In the genomic region with DNA sequence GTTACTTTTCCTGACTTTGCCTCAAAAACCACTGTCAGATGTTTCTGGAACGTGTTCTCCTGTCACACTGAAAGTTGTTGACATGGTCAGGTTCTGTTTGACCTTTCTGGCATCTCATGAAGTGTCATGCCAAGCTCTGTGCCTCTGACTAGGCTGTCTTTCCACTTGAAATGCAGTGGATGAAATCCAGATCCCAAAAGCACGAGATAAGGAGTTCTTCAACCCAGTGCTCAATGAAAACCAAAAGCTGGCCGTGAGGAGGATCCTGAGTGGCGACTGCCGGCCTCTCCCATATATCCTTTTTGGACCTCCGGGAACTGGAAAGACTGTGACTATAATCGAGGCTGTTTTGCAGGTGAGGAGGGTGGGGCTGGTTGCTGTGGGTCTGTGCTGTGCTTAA, we compare ENCODE assay signal across 31 mouse cellular contexts. TPM values are rescaled to one million over a fixed set of nuclear protein-coding genes. Genes with fewer than 3 reads are reported as not detected.
DNase-seq lines count a peak whose midpoint lies in the region; ATAC-seq and TF ChIP-seq lines count a peak whose summit lies in the region.
"Had no signal": no experiment of that assay in that cellular context is flagged by ENCODE, and none has a peak within 500 bp of the region (broad histone marks: within the 10 kb centered on the region; RNA-seq: fewer than 3 reads in every experiment).

No protein-coding gene starts in this region.

- no peak overlapping the region for H3K9ac ChIP-seq in liver, adult 2 months (ENCODE audit: low read depth, low read length)
- H3K9ac ChIP-seq in liver, postnatal 0 days (replicated peaks), result no peak overlapping the region
- H3K9ac ChIP-seq in heart, embryonic 13.5 days, result peak overlapping the region; percentile 76
- H3K9ac ChIP-seq: forebrain, embryonic 12.5 days; hindbrain, embryonic 13.5 days; limb, embryonic 15.5 days; liver, embryonic 15.5 days; midbrain, embryonic 15.5 days; neural tube, embryonic 12.5 days had no signal

- ATAC-seq in liver, postnatal 0 days, result no peak
- peak; percentile 38; the same call in 1 of the 2 replicates for ATAC-seq in heart, embryonic 13.5 days (ENCODE audit: extremely low read depth, insufficient number of reproducible peaks, low FRiP score, low TSS enrichment)
- ATAC-seq: CD4-positive, CD25-positive, alpha-beta regulatory T cell, adult 4 months; lung, postnatal 0 days; midbrain, embryonic 15.5 days had no signal

- H3K4me2 ChIP-seq in liver, postnatal 0 days (ENCODE audit: low read depth, low read length), result no peak overlapping the region
- peak overlapping the region; percentile 67 for H3K4me2 ChIP-seq in heart, embryonic 13.5 days
- H3K4me2 ChIP-seq: forebrain, embryonic 12.5 days; hindbrain, embryonic 13.5 days; limb, embryonic 15.5 days; liver, embryonic 15.5 days; midbrain, embryonic 15.5 days; neural tube, embryonic 12.5 days had no signal

- H3K4me3 ChIP-seq in liver, adult 2 months (ENCODE audit: insufficient read depth, low read depth, low read length), result no peak overlapping the region
- H3K4me3 ChIP-seq in liver, postnatal 0 days (ENCODE audit: low read depth, low read length), result no peak overlapping the region
- H3K4me3 ChIP-seq in heart, embryonic 13.5 days, result peak overlapping the region; percentile 45
- no peak overlapping the region for H3K4me3 ChIP-seq in kidney, adult 2 months (ENCODE audit: insufficient read depth, low read depth, low read length)
- H3K4me3 ChIP-seq: forebrain, embryonic 12.5 days; hindbrain, embryonic 13.5 days; limb, embryonic 15.5 days; liver, embryonic 15.5 days; midbrain, embryonic 15.5 days; neural tube, embryonic 12.5 days had no signal

- TF ChIP-seq POLR2A in liver, adult 2 months (IDR thresholded peaks at IDR 0.05; ENCODE audit: extremely low read depth, insufficient read depth, low read length), result no peak
- TF ChIP-seq POLR2A in kidney, adult 2 months (IDR thresholded peaks at IDR 0.05; ENCODE audit: low read depth, low read length), result no peak

- 60% methylated on average over 7 of the region's 7 CpGs for WGBS in liver, adult 2 months
- WGBS in liver, postnatal 0 days (ENCODE audit: insufficient replicate concordance), result 56% methylated on average over 7 of the region's 7 CpGs
- 13% methylated on average over 7 of the region's 7 CpGs for WGBS in heart, embryonic 13.5 days
- 78% methylated on average over 7 of the region's 7 CpGs for WGBS in kidney, adult 2 months

- intact Hi-C loops in heart, postnatal 14 days (cut with DNase I), result no loop called here

- no peaks in the 10 kb centered on the region for H3K36me3 ChIP-seq in liver, adult 2 months (ENCODE audit: control insufficient read depth, insufficient read depth, low read length)
- H3K36me3 ChIP-seq in liver, postnatal 0 days (replicated peaks; ENCODE audit: insufficient read depth, low read length), result no peaks in the 10 kb centered on the region
- H3K36me3 ChIP-seq in heart, embryonic 13.5 days, result peaks cover 7% of the 10 kb centered on the region
- no peaks in the 10 kb centered on the region for H3K36me3 ChIP-seq in kidney, adult 2 months (ENCODE audit: control insufficient read depth, insufficient read depth, low read length)
- H3K36me3 ChIP-seq: forebrain, embryonic 12.5 days; hindbrain, embryonic 13.5 days; limb, embryonic 15.5 days; liver, embryonic 15.5 days; midbrain, embryonic 15.5 days; neural tube, embryonic 12.5 days had no signal

- H3K79me2 ChIP-seq in liver, adult 2 months (ENCODE audit: control insufficient read depth, insufficient read depth, low read length), result no peaks in the 10 kb centered on the region

- peak; percentile 10 for DNase-seq in liver, adult 2 months (ENCODE audit: extremely low read depth, low read depth, low spot score)
- DNase-seq in liver, postnatal 0 days, result no peak
- DNase-seq in heart, postnatal 14 days, result peak; percentile 18 to 41
- no peak for DNase-seq in embryo, embryonic 10.5 days (ENCODE audit: low spot score)
- no peak for DNase-seq in thymus, postnatal 14 days
- no peak for DNase-seq in kidney, adult 2 months
- DNase-seq: cerebellum, adult 11 months; cerebellum, postnatal 10 days; kidney, adult 11 months; layer of hippocampus, adult 9-11 months; left cerebral cortex, postnatal 4 days; retina, postnatal 1 day; right cerebral cortex, postnatal 25 days; thymus, postnatal 25 days had no signal

- TF ChIP-seq EP300 in liver, postnatal 0 days (IDR thresholded peaks at IDR 0.05; ENCODE audit: low read depth), result no peak

- H3K4me1 ChIP-seq in liver, adult 2 months (ENCODE audit: control insufficient read depth, insufficient read depth, low read length), result no peaks in the 10 kb centered on the region
- H3K4me1 ChIP-seq in liver, postnatal 0 days (ENCODE audit: insufficient read depth), result no peaks in the 10 kb centered on the region
- peaks cover 28% of the 10 kb centered on the region for H3K4me1 ChIP-seq in heart, embryonic 13.5 days
- no peaks in the 10 kb centered on the region for H3K4me1 ChIP-seq in kidney, adult 2 months (ENCODE audit: control insufficient read depth, insufficient read depth, low read length)
- H3K4me1 ChIP-seq: forebrain, embryonic 12.5 days; hindbrain, embryonic 13.5 days; limb, embryonic 15.5 days; liver, embryonic 15.5 days; midbrain, embryonic 15.5 days; neural tube, embryonic 12.5 days had no signal

- no peaks in the 10 kb centered on the region for H3K9me3 ChIP-seq in liver, postnatal 0 days (ENCODE audit: low read length)
- no peaks in the 10 kb centered on the region for H3K9me3 ChIP-seq in heart, embryonic 13.5 days
- H3K9me3 ChIP-seq: forebrain, embryonic 12.5 days; hindbrain, embryonic 13.5 days; limb, embryonic 15.5 days; liver, embryonic 15.5 days; midbrain, embryonic 15.5 days; neural tube, embryonic 12.5 days had no signal

- H3K27me3 ChIP-seq in liver, adult 2 months (ENCODE audit: control insufficient read depth, insufficient read depth, low read length), result no peaks in the 10 kb centered on the region
- H3K27me3 ChIP-seq in liver, postnatal 0 days (ENCODE audit: insufficient read depth, low read length), result no peaks in the 10 kb centered on the region
- no peaks in the 10 kb centered on the region for H3K27me3 ChIP-seq in heart, embryonic 13.5 days (replicated peaks)
- no peaks in the 10 kb centered on the region for H3K27me3 ChIP-seq in kidney, adult 2 months (replicated peaks; ENCODE audit: control insufficient read depth, insufficient read depth, low read length)
- H3K27me3 ChIP-seq: forebrain, embryonic 12.5 days; hindbrain, embryonic 13.5 days; limb, embryonic 15.5 days; liver, embryonic 15.5 days; midbrain, embryonic 15.5 days; neural tube, embryonic 12.5 days had no signal

- no peak overlapping the region for H3K27ac ChIP-seq in liver, adult 2 months (replicated peaks; ENCODE audit: insufficient read depth, low read depth, low read length)
- no peak overlapping the region for H3K27ac ChIP-seq in liver, postnatal 0 days (ENCODE audit: low read depth)
- peak overlapping the region; percentile 96 for H3K27ac ChIP-seq in heart, embryonic 13.5 days (replicated peaks)
- no peak overlapping the region for H3K27ac ChIP-seq in kidney, adult 2 months (ENCODE audit: insufficient read depth, low read depth, low read length)
- H3K27ac ChIP-seq: forebrain, embryonic 12.5 days; hindbrain, embryonic 13.5 days; kidney, postnatal 0 days; limb, embryonic 15.5 days; liver, embryonic 15.5 days; macrophage; midbrain, embryonic 15.5 days; neural tube, embryonic 12.5 days had no signal

- TF ChIP-seq CTCF in liver, adult 2 months (IDR thresholded peaks at IDR 0.05; ENCODE audit: low read depth, low read length), result no peak
- no peak for TF ChIP-seq CTCF in liver, postnatal 0 days (IDR thresholded peaks at IDR 0.05; ENCODE audit: low read depth)
- no peak for TF ChIP-seq CTCF in kidney, adult 2 months (conservative IDR thresholded peaks at IDR 0.05; ENCODE audit: insufficient read depth, insufficient read length, low read depth, low read length)

RNA-seq across cellular contexts. Expression of gene Mov10l1, which starts 37.4 kb away (rescaled TPM):
- total RNA-seq in liver, adult 2 months (2014; rRNA removed), result not detected in 2 replicates
- not detected in 2 replicates for polyA plus RNA-seq in liver, adult 2 months (2012; rRNA removed)
- polyA plus RNA-seq in liver, postnatal 0 days (2015; fragmentation: Nextera tagmentation; extraction: Ambion mirVana), result not detected in 2 replicates
- polyA plus RNA-seq in heart, embryonic 13.5 days (2015; fragmentation: Nextera tagmentation; extraction: Ambion mirVana), result 62.8 and 67.4 TPM in 2 replicates
- 10 to 100 TPM; 72.2 to 81.8 TPM for total RNA-seq in heart, postnatal 14 days (2021)
- polyA plus RNA-seq in kidney, adult 2 months (2012; rRNA removed), result 0.06 TPM in 1 of 2 replicates, not detected in the other
- total RNA-seq: adrenal gland, adult 18-20 months; gastrocnemius, adult 8-10 months; left cerebral cortex, adult 18-20 months had no signal
- polyA plus RNA-seq: CD4-positive, CD25-positive, alpha-beta regulatory T cell, adult 4 months; cortical plate, adult 2 months; forebrain, embryonic 12.5 days; hindbrain, embryonic 13.5 days; kidney, postnatal 0 days; large intestine, adult 2 months; liver, embryonic 15.5 days; macrophage; midbrain, embryonic 15.5 days; neural tube, embryonic 12.5 days; stomach, embryonic 14.5 days had no signal

RNA-seq across cellular contexts. Expression of gene Panx2, which starts 39.4 kb away (rescaled TPM):
- total RNA-seq in liver, adult 2 months (2014; rRNA removed), result not detected in 2 replicates
- polyA plus RNA-seq in liver, adult 2 months (2012; rRNA removed), result not detected in 2 replicates
- not detected in 2 replicates for polyA plus RNA-seq in liver, postnatal 0 days (2015; fragmentation: Nextera tagmentation; extraction: Ambion mirVana)
- polyA plus RNA-seq in heart, embryonic 13.5 days (2015; fragmentation: Nextera tagmentation; extraction: Ambion mirVana), result 1.6 and 2.1 TPM in 2 replicates
- 1 to 10 TPM in 1 of 2 experiments, under 1 TPM in 1; 0.76 to 1.9 TPM for total RNA-seq in heart, postnatal 14 days (2021)
- polyA plus RNA-seq in kidney, adult 2 months (2012; rRNA removed), result 0.08 and 0.19 TPM in 2 replicates
- total RNA-seq: gastrocnemius, adult 8-10 months had no signal
- polyA plus RNA-seq: CD4-positive, CD25-positive, alpha-beta regulatory T cell, adult 4 months; liver, embryonic 15.5 days; macrophage had no signal

RNA-seq across cellular contexts. Expression of gene Mlc1, which starts 41.3 kb away (rescaled TPM):
- 0.07 TPM in 1 of 2 replicates, not detected in the other for total RNA-seq in liver, adult 2 months (2014; rRNA removed)
- polyA plus RNA-seq in liver, adult 2 months (2012; rRNA removed), result not detected in 2 replicates
- polyA plus RNA-seq in liver, postnatal 0 days (2015; fragmentation: Nextera tagmentation; extraction: Ambion mirVana), result not detected in 2 replicates
- polyA plus RNA-seq in heart, embryonic 13.5 days (2015; fragmentation: Nextera tagmentation; extraction: Ambion mirVana), result 0.05 TPM in 1 of 2 replicates, not detected in the other
- total RNA-seq in heart, postnatal 14 days (2021), result not detected
- not detected in 2 replicates for polyA plus RNA-seq in kidney, adult 2 months (2012; rRNA removed)
- total RNA-seq: adrenal gland, adult 18-20 months had no signal
- polyA plus RNA-seq: CD4-positive, CD25-positive, alpha-beta regulatory T cell, adult 4 months; liver, embryonic 15.5 days; macrophage; stomach, embryonic 14.5 days had no signal

RNA-seq across cellular contexts. Expression of gene Trabd, which starts 54.8 kb away (rescaled TPM):
- total RNA-seq in liver, adult 2 months (2014; rRNA removed), result 64.0 and 64.4 TPM in 2 replicates
- polyA plus RNA-seq in liver, adult 2 months (2012; rRNA removed), result 65.5 and 81.6 TPM in 2 replicates
- 23.3 and 23.6 TPM in 2 replicates for polyA plus RNA-seq in liver, postnatal 0 days (2015; fragmentation: Nextera tagmentation; extraction: Ambion mirVana)
- 52.4 and 52.7 TPM in 2 replicates for polyA plus RNA-seq in heart, embryonic 13.5 days (2015; fragmentation: Nextera tagmentation; extraction: Ambion mirVana)
- 10 to 100 TPM; 36.7 to 43.7 TPM for total RNA-seq in heart, postnatal 14 days (2021)
- polyA plus RNA-seq in kidney, adult 2 months (2012; rRNA removed), result 47.2 and 51.0 TPM in 2 replicates

Comparison
In these comparisons a context has a peak if more than half of its experiments do, and no peak if none do; other contexts are left out.
1. DNase-seq: peak in liver, adult 2 months (single experiment) and heart, postnatal 14 days (2 of 2); none in liver, postnatal 0 days (single experiment), embryo, embryonic 10.5 days (single experiment), thymus, postnatal 14 days (single experiment) and kidney, adult 2 months (single experiment).
2. RNA of gene Mov10l1, which starts 37.4 kb away (polyA plus RNA-seq): 62.8 to 67.4 TPM in heart, embryonic 13.5 days; 0.06 TPM in kidney, adult 2 months, not detected in liver, adult 2 months and not detected in liver, postnatal 0 days; every median in the first group is over 10 times any median in the second.